Mouse (Mus musculus) urinary bladder, postnatal 36 days (tissue): ENCODE measurements around the gene Tbc1d22b.
"Not testable (repeated sequence)": the region's sequence is repeated elsewhere in the genome, so short reads cannot be mapped to it uniquely, and the experiment has no call there.

ENCODE experiments used
- DNase-seq, 2 experiments: peaks; one replicate each; pipeline ENCODE4 v3.0.0; 2022; ENCODE audit warnings: low spot score in 2 of 2, mixed read lengths in 1 of 2

Tbc1d22b gene

GRCm38 (mm10) chr17:29595891-29596770 is 46.5 kb downstream of the Tbc1d22b start:
- DNase-seq = no peak

GRCm38 (mm10) chr17:29596771-29597132 is 47.2 kb downstream of the Tbc1d22b start:
- no peak for DNase-seq

- DNase-seq = no peak
Observed at GRCm38 (mm10) chr17:29599051-29599450, 49.5 kb downstream of the Tbc1d22b start.

- DNase-seq = no peak
Observed at GRCm38 (mm10) chr17:29599537-29599936, 50.0 kb downstream of the Tbc1d22b start.

- peak; percentile 8 to 29 for DNase-seq
Observed at GRCm38 (mm10) chr17:29601391-29601790, 51.8 kb downstream of the Tbc1d22b start.

- peak; percentile 69 to 79 for DNase-seq
Observed at GRCm38 (mm10) chr17:29603283-29603682, 53.7 kb downstream of the Tbc1d22b start.

- not testable (repeated sequence) for DNase-seq
Observed at GRCm38 (mm10) chr17:29613453-29613852, 63.9 kb downstream of the Tbc1d22b start.

- peak; percentile 92 to 94 for DNase-seq
Observed at GRCm38 (mm10) chr17:29614115-29615023, 64.8 kb downstream of the Tbc1d22b start, which contains the start of the genes Rnf8 and Gm28043. Gene Rnf8 (plus strand): TSS chr17:29614790. Gene Gm28043 (plus strand): TSS chr17:29614876.

- DNase-seq = no peak
Observed at GRCm38 (mm10) chr17:29615024-29615551, 65.5 kb downstream of the Tbc1d22b start.

GRCm38 (mm10) chr17:29615616-29616015 is 66.0 kb downstream of the Tbc1d22b start:
- DNase-seq = no peak

GRCm38 (mm10) chr17:29619231-29619630 is 69.6 kb downstream of the Tbc1d22b start:
- DNase-seq = no peak

- no peak for DNase-seq
Observed at GRCm38 (mm10) chr17:29623488-29623887, 73.9 kb downstream of the Tbc1d22b start.

GRCm38 (mm10) chr17:29627285-29627684 is 77.7 kb downstream of the Tbc1d22b start:
- DNase-seq = no peak

- no peak for DNase-seq
Observed at GRCm38 (mm10) chr17:29628946-29629345, 79.4 kb downstream of the Tbc1d22b start.

- DNase-seq = no peak
Observed at GRCm38 (mm10) chr17:29629620-29630019, 80.0 kb downstream of the Tbc1d22b start.

- no peak for DNase-seq
Observed at GRCm38 (mm10) chr17:29632312-29632711, 82.7 kb downstream of the Tbc1d22b start.

- DNase-seq = no peak
Observed at GRCm38 (mm10) chr17:29635492-29635891, 85.9 kb downstream of the Tbc1d22b start.

GRCm38 (mm10) chr17:29636118-29636517 is 86.5 kb downstream of the Tbc1d22b start:
- no peak for DNase-seq

- peak in 1 of 2 experiments; percentile 17 for DNase-seq
Observed at GRCm38 (mm10) chr17:29637377-29637776, 87.8 kb downstream of the Tbc1d22b start.

GRCm38 (mm10) chr17:29637895-29638294 is 88.3 kb downstream of the Tbc1d22b start:
- no peak for DNase-seq

- DNase-seq = no peak
Observed at GRCm38 (mm10) chr17:29640971-29641370, 91.4 kb downstream of the Tbc1d22b start.

- no peak for DNase-seq
Observed at GRCm38 (mm10) chr17:29642219-29642618, 92.6 kb downstream of the Tbc1d22b start.
